Mouse (Mus musculus): ENCODE data around the gene Ocln. TPM values are rescaled to one million over a fixed set of nuclear protein-coding genes. Genes with fewer than 3 reads are reported as not detected.
"Not testable (repeated sequence)": the region's sequence is repeated elsewhere in the genome, so short reads cannot be mapped to it uniquely, and the experiment has no call there.

Ocln gene
- total RNA-seq, 2 experiments from 2014 or later, result not detected

DNA sequence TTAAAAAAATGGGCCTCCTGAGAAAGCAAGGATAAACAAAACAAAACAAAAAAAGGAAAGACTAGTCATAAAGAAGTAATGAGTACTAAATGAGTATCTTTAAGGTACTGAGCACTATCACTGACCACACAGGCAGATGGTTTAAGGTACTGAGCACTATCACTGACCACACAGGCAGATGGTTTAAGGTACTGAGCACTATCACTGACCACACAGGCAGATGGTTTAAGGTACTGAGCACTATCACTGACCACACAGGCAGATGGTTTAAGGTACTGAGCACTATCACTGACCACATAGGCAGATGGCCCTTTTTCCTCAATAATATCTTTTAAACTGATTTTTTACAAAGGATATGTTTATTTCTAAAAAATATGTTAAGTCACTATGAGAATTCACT is 52.9 kb downstream of the Ocln start:
- ATAC-seq (replicated peaks; ENCODE audit: low FRiP score, low TSS enrichment, poor library complexity, severe bottlenecking), result peak; percentile 70

DNA sequence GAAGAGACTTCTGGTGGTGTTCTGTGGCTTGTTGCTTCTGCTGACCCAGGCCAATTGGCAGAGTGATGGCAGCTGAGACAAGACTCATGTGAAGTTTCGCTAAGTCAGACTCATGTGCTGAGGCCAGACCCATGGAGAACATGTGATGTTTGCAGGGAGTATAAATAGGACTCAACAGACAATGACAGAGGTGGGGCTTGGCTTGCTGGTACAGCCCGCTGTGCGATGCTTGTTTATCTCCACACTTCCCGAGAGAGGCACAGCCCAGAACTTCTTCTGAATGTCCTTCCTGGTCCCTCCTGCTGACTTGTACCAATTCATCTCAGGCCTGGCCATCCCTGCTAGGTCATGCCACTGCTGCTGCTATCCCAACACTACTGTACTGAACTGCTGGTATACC is 57.2 kb downstream of the Ocln start:
- no peak for ATAC-seq (replicated peaks; ENCODE audit: low FRiP score, low TSS enrichment, poor library complexity, severe bottlenecking)

DNA sequence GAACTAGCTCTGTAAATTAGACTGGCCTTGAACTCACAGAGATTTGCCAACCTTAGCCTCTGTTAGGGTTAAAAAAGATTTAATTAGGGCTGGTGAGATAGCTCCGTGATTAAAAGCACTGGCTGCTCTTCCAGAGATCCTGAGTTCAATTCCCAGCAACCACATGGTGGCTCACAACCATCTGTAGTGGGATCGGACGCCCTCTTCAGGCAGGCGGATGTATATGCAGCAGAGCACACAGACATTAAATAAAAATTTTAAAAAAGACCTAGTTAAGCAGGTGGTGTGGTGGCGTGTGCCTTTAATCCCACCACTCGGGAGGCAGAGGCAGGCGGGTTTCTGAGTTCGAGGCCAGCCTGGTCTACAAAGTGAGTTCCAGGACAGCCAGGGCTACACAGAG is 58.1 kb downstream of the Ocln start:
- not testable (repeated sequence) for ATAC-seq (replicated peaks; ENCODE audit: low FRiP score, low TSS enrichment, poor library complexity, severe bottlenecking)

DNA sequence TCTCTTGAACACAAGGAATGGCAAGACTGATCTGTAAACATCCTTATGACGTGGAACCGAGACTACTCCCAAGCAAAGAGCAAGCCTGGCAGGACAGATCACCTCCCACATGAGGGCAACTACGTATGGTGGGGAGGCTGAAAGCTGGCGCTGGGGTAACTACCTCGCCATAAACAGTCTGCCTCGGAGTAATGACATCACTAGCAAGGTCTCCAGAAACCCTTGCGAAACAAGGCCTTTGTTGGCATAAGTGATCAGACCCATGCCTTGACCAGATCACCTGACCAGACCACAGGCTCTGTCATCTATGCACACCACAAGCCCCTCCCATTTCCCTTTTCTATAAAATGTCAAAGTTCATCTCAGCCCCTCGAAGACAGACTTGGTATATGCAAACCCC is 59.2 kb downstream of the Ocln start:
- no peak for ATAC-seq (replicated peaks; ENCODE audit: low FRiP score, low TSS enrichment, poor library complexity, severe bottlenecking)

DNA sequence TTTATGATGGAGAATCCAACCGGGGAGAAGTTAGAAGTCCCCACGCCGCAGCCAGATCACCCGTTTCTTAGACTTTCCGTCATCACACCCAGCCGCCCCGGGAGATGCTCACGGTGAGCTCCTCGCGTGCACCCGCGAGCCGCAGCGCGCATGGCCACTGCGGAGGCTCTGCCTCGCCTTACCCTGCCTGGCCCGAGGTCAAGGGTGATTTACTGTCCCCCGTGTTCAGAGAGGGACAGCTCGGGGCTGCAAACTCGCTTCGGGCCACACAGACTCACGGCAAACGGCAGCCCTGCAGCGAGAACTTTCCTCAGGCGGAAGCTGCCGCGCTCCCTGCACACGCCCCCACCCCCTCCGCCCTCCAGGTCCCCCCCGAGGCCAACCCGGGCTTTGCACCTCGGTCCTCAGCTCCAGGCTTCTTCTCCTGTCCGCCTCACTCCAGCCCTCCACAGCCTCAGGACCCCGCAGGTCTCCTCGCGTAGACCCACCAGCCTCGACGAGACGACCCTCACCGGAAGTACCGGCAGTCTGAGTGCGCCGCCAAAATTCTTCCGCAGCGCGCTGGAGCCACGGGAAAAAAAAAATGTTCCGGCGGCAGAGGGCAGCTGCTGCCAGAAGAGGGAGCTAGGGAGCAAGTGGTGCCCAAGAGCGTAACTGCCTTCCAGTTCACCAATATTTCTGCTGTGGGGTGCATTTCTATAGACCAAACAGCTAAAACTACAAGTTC is 60.3 kb downstream of the Ocln start, which contains the start of gene Gtf2h2:
Gene Gtf2h2, minus strand, starts transcription at position 519 of the 727 bp plus-strand sequence.
- peak; percentile 86 for ATAC-seq (replicated peaks; ENCODE audit: low FRiP score, low TSS enrichment, poor library complexity, severe bottlenecking)

DNA sequence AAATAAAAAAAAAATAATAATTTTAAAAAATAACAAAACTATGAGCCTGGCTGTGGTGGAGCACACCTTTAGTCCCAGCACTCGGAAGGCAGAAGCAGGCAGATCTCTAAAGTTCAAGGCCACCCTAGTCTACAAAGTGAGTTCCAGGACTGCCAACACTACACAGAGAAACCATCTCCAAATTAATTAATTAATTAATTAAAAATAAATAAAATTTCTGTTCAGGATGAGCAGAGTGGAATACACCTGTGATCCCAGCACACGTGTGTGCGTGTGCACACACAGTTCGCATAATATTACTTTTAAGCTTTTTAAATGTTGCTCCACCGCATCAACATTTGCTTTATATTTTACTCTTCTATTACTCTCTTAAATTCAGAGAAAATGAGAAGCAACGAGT is 60.9 kb downstream of the Ocln start:
- ATAC-seq (replicated peaks; ENCODE audit: low FRiP score, low TSS enrichment, poor library complexity, severe bottlenecking), result no peak

DNA sequence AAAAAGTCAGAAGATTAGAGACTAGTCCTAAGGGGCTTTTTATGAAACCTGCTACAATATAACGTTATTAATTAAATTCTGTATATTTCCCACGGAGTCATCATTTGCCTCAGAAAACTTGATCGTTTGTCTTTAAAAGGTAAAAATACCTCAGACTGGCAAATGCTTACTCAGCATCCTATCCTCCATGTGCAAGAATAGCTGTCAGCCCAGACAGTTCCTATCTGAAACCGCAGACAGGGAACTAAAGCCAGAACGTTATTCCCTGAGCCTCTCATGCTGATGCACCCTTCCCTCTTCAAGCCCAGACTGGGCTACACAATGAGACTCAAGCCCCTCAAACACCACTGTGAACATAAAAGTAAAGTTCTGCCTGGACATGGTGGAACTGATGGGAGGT is 62.1 kb downstream of the Ocln start:
- no peak for ATAC-seq (replicated peaks; ENCODE audit: low FRiP score, low TSS enrichment, poor library complexity, severe bottlenecking)

DNA sequence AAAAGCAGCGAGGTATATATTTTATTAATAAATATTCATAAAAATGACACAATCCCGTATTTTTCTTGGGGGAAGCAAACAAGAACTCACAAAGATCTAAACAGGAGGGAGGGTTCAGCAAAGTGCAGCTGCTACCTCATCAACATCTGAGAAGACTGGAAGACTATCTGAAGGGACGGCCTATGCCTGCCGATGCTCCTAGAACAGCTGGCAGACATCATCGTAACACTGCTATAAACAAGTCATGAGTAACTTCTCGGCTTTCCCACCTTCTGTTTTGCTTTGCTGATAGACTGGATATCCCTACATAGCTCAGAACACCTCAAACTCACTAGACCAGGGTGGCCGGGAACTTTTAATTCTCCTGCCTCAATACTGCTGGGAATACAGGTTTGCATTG is 68.9 kb downstream of the Ocln start:
- ATAC-seq (replicated peaks; ENCODE audit: low FRiP score, low TSS enrichment, poor library complexity, severe bottlenecking), result no peak

DNA sequence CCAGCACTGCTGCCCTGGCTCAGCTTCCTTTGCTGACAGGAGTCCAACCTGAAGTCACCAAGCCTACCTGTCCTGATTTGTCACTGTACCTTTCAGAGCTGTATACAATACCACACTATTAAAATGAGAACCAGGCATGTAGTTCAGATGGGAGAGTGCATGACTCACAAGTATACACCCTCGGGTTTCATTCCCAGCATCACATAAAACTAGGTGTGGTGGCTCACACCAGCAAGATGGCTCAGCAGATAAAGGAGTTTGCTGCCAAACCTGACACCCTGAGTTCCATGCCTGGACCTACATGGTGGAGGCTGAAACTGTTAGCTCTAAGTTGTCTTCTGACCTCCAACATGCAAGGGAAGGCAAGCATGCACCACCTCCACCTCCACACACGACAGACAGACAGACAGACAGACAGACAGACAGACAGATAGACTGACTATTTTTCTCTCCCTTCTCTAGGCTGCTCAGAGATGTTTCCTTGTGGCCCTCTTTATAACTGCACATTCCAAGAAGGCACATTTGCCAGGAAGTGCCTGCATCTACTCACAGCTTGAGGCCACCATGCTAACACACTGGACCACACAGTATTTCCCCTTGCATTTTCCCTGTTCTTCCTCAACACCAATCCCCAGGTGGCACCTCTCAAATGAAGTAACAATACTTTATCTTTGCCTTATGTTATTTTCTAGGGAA is 88.8 kb downstream of the Ocln start:
- ATAC-seq (replicated peaks; ENCODE audit: low FRiP score, low TSS enrichment, poor library complexity, severe bottlenecking), result peak; percentile 73

DNA sequence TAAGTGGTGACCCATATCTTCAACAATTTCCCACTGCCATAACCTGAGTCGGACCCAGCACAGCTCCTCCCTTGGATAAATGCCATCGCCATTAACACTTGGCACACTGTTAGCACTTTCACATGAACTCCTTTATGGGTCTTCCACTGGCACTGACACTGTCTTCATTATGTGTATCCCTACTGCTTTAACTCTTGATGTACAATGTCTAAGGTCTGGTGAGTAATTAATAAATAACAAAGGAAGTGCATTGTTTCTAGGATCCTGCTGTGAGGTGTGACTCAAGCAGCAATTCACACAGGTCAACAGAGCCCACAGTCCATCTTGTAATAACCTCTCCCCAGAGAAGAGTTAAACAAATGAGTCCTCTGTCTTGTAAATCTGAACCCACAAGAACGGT is 91.2 kb downstream of the Ocln start:
- ATAC-seq (replicated peaks; ENCODE audit: low FRiP score, low TSS enrichment, poor library complexity, severe bottlenecking), result no peak

DNA sequence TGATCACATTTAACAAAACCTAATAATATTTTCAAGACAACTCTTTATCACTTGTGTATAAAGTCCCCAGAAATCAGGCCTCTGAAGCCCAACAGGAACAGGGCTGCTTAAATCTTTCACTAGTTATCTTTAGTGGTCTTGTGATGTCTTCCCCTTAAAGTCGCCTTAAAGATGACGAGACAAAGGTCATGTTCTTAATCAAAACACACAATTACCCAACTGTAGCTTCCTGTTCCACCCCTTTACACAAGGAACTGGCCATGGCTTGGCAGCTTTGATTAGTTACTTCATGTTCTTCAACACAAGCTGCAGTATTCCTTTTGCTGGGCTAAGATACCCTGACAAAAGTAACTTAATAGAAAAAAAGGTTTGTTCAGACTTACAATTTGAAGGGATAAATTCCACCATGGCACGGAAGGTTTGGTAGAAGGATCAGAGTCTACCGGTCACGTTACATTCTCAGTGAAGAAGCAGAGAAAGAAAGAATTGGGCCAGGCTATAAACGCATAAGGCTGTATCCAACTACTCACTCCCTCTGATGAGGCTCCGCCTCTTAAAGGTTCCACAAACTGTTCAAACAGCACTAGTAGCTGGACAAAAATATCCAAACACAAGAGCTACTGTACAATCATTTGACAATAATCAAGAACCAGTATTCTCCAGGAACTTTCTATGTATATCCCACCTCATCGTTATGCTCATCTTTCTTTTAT is 99.9 kb downstream of the Ocln start, which contains the start of gene Naip1:
Gene Naip1, minus strand, starts transcription at position 455 of the 713 bp plus-strand sequence.
- ATAC-seq (replicated peaks; ENCODE audit: low FRiP score, low TSS enrichment, poor library complexity, severe bottlenecking), result not testable (repeated sequence)

DNA sequence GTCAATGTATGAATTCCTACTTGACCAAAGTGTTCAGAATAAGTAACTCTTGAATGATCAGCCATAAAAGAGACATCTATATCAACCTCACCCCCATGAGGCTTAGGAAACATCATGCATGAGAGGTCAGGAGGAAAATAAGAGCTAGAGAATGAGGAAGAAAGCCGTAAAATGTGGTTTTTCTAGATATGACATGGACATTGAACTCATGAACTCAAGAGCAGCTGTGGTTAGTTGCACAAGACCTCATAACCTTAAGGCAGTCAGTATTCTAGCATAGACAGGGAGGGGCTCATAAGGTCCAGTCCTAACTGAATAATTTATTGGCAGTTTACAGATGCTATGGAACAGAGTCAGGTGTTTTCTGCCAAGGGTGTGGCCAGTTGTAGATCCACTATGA is 103.0 kb downstream of the Ocln start:
- ATAC-seq (replicated peaks; ENCODE audit: low FRiP score, low TSS enrichment, poor library complexity, severe bottlenecking), result no peak

Other genes starting within 250 kb of the Ocln start
- 2.4 and 2.8 TPM in 2 replicates for gene Naip6, start 235.0 kb downstream of the Ocln start, total RNA-seq (2014; fragmentation: Nextera tagmentation)
- 0.80 and 1.1 TPM in 2 replicates for gene Naip6, start 235.0 kb downstream of the Ocln start, total RNA-seq (2017)
- not detected in 2 replicates for gene Naip1, start 99.8 kb downstream of the Ocln start, total RNA-seq (2014; fragmentation: Nextera tagmentation)
- gene Naip1, start 99.8 kb downstream of the Ocln start, total RNA-seq (2017), result not detected in 2 replicates
- 56.9 and 85.2 TPM in 2 replicates for gene Gtf2h2, start 60.1 kb downstream of the Ocln start, total RNA-seq (2014; fragmentation: Nextera tagmentation)
- gene Gtf2h2, start 60.1 kb downstream of the Ocln start, total RNA-seq (2017), result 89.8 and 98.7 TPM in 2 replicates
- 0.74 and 1.7 TPM in 2 replicates for gene Marveld2, start 64.3 kb upstream of the Ocln start, total RNA-seq (2014; fragmentation: Nextera tagmentation)
- 1.3 and 2.1 TPM in 2 replicates for gene Marveld2, start 64.3 kb upstream of the Ocln start, total RNA-seq (2017)
- gene Ak6, start 98.3 kb upstream of the Ocln start, total RNA-seq (2014; fragmentation: Nextera tagmentation), result 266 and 321 TPM in 2 replicates
- 395 and 432 TPM in 2 replicates for gene Ak6, start 98.3 kb upstream of the Ocln start, total RNA-seq (2017)
- 34.6 and 39.9 TPM in 2 replicates for gene Rad17, start 98.3 kb upstream of the Ocln start, total RNA-seq (2014; fragmentation: Nextera tagmentation)
- gene Rad17, start 98.3 kb upstream of the Ocln start, total RNA-seq (2017), result 51.5 and 60.1 TPM in 2 replicates
- gene Taf9, start 98.9 kb upstream of the Ocln start, total RNA-seq (2014; fragmentation: Nextera tagmentation), result 19.2 and 24.7 TPM in 2 replicates
- gene Taf9, start 98.9 kb upstream of the Ocln start, total RNA-seq (2017), result 23.6 and 28.5 TPM in 2 replicates
- gene Ccdc125, start 117.0 kb upstream of the Ocln start, total RNA-seq (2014; fragmentation: Nextera tagmentation), result 0.90 and 3.6 TPM in 2 replicates
- 6.4 and 9.2 TPM in 2 replicates for gene Ccdc125, start 117.0 kb upstream of the Ocln start, total RNA-seq (2017)
- gene Cdk7, start 178.2 kb upstream of the Ocln start, total RNA-seq (2014; fragmentation: Nextera tagmentation), result 69.6 and 73.5 TPM in 2 replicates
- gene Cdk7, start 178.2 kb upstream of the Ocln start, total RNA-seq (2017), result 66.7 and 69.1 TPM in 2 replicates
- gene Mrps36, start 191.9 kb upstream of the Ocln start, total RNA-seq (2014; fragmentation: Nextera tagmentation), result 122 and 137 TPM in 2 replicates
- gene Mrps36, start 191.9 kb upstream of the Ocln start, total RNA-seq (2017), result 92.3 and 159 TPM in 2 replicates
- gene Cenph, start 223.2 kb upstream of the Ocln start, total RNA-seq (2014; fragmentation: Nextera tagmentation), result 58.3 and 100 TPM in 2 replicates
- 67.0 and 95.9 TPM in 2 replicates for gene Cenph, start 223.2 kb upstream of the Ocln start, total RNA-seq (2017)
- gene Ccnb1, start 233.9 kb upstream of the Ocln start, total RNA-seq (2014; fragmentation: Nextera tagmentation), result 99.3 and 102 TPM in 2 replicates
- 150 and 153 TPM in 2 replicates for gene Ccnb1, start 233.9 kb upstream of the Ocln start, total RNA-seq (2017)